Mouse (Mus musculus) forebrain, embryonic 10.5 days (tissue): ENCODE measurements around the gene Cinp. TPM values are rescaled to one million over a fixed set of nuclear protein-coding genes. Genes with fewer than 3 reads are reported as not detected.

Experiments used
- DNase-seq: peaks from one replicate; pipeline ENCODE4 v3.0.0-alpha.2; 2017; ENCODE audit warnings: low spot score; ENCODE audit errors: extremely low spot score
- H3K27ac ChIP-seq: fragments of 300-500 bp; sonication (generic); 2 replicates; pipeline ENCODE4 v1.5.1; 2016; ENCODE audit warnings: mild to moderate bottlenecking
- H3K27me3 ChIP-seq: fragments of 300-500 bp; sonication (generic); 2 replicates; pipeline ENCODE4 v1.6.1; 2016; ENCODE audit warnings: mild to moderate bottlenecking; ENCODE audit not compliant: poor library complexity, severe bottlenecking
- H3K36me3 ChIP-seq: fragments of 300-500 bp; sonication (generic); replicated peaks from 2 replicates; pipeline ENCODE4 v1.6.1; 2016; ENCODE audit warnings: mild to moderate bottlenecking, moderate library complexity
- H3K4me1 ChIP-seq: fragments of 300-500 bp; sonication (generic); 2 replicates; pipeline ENCODE4 v1.6.1; 2016
- H3K4me3 ChIP-seq: fragments of 300-500 bp; sonication (generic); 2 replicates; pipeline ENCODE4 v1.5.1; 2016; ENCODE audit warnings: mild to moderate bottlenecking, moderate library complexity
- H3K9me3 ChIP-seq: fragments of 300-500 bp; sonication (generic); 2 replicates; pipeline ENCODE4 v1.6.1; 2016; ENCODE audit warnings: mild to moderate bottlenecking, moderate library complexity
- WGBS: fragments of 180-500 bp; shearing (Covaris S2); methylation state at CpG from one replicate; pipeline ENCODE4 v1.1.7; 2016; 5-methylcytosine and 5-hydroxymethylcytosine counted together
- polyA plus RNA-seq: library from polyadenylated mRNA; unstranded; fragments of >200 nt; fragmentation: Nextera tagmentation; extraction: Ambion mirVana; gene quantifications from 2 replicates; pipeline ENCODE4 v1.2.1, GENCODE M21; 2016

Cinp gene
- polyA plus RNA-seq, 1 experiment from 2014 or later, result 99.6 TPM

GRCm38 (mm10) chr12:110854786-110855737 lies 33.9 kb downstream of the Cinp start:
- Histone ChIP-seq H3K36me3 (peaks cover 32% of the 10 kb centered on the region), H3K4me1 (peaks cover 23% of the 10 kb centered on the region), H3K27ac (no peak overlapping the region), H3K27me3 (no peaks in the 10 kb centered on the region), H3K4me3 (no peak overlapping the region), H3K9me3 (no peaks in the 10 kb centered on the region)
- no peak for DNase-seq
- 90% methylated on average over 32 of the region's 32 CpGs for WGBS

DNA sequence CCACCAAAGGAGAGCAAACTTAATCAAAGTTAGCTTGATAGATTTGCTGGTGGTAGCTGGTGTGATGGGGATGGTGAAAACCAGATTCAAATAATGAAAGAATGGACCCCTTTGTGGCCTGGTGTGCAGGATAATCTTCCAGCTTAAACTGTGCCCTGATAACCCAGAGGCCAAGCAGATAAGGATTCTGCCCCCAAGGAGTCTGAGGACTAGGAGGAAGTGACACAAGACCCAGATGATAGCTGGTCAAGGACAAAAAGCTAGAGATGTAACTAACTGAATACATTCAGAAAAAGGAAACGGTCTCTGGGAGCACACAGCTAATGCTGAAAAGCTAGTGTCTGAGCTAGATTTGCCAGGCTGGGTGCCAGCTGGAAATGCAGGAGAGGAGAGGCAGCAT lies 37.0 kb downstream of the Cinp start:
- Histone ChIP-seq H3K4me1 (peaks cover 28% of the 10 kb centered on the region), H3K27me3 (peaks cover 18% of the 10 kb centered on the region), H3K36me3 (peaks cover 16% of the 10 kb centered on the region), H3K4me3 (no peak overlapping the region), H3K27ac (no peak overlapping the region), H3K9me3 (no peaks in the 10 kb centered on the region)
- WGBS, result 81% methylated on average over 1 of the region's 1 CpGs
- no peak for DNase-seq

GRCm38 (mm10) chr12:110851414-110851813 lies 37.5 kb downstream of the Cinp start:
- Histone ChIP-seq H3K4me1 (peaks cover 30% of the 10 kb centered on the region), H3K4me3 (peak overlapping the region; percentile 90), H3K27me3 (peaks cover 23% of the 10 kb centered on the region), H3K27ac (no peak overlapping the region), H3K9me3 (no peaks in the 10 kb centered on the region), H3K36me3 (peaks cover 14% of the 10 kb centered on the region)
- WGBS, result 81% methylated on average over 12 of the region's 12 CpGs
- DNase-seq, result no peak

GRCm38 (mm10) chr12:110850929-110851256 lies 38.1 kb downstream of the Cinp start:
- WGBS, result 21% methylated on average over 9 of the region's 9 CpGs
- H3K27ac ChIP-seq, result peak overlapping the region; percentile 92
- no peaks in the 10 kb centered on the region for H3K9me3 ChIP-seq
- peaks cover 35% of the 10 kb centered on the region for H3K4me1 ChIP-seq
- peaks cover 9% of the 10 kb centered on the region for H3K36me3 ChIP-seq
- H3K4me3 ChIP-seq, result peak overlapping the region; percentile 90
- no peak for DNase-seq
- H3K27me3 ChIP-seq, result peaks cover 29% of the 10 kb centered on the region

DNA sequence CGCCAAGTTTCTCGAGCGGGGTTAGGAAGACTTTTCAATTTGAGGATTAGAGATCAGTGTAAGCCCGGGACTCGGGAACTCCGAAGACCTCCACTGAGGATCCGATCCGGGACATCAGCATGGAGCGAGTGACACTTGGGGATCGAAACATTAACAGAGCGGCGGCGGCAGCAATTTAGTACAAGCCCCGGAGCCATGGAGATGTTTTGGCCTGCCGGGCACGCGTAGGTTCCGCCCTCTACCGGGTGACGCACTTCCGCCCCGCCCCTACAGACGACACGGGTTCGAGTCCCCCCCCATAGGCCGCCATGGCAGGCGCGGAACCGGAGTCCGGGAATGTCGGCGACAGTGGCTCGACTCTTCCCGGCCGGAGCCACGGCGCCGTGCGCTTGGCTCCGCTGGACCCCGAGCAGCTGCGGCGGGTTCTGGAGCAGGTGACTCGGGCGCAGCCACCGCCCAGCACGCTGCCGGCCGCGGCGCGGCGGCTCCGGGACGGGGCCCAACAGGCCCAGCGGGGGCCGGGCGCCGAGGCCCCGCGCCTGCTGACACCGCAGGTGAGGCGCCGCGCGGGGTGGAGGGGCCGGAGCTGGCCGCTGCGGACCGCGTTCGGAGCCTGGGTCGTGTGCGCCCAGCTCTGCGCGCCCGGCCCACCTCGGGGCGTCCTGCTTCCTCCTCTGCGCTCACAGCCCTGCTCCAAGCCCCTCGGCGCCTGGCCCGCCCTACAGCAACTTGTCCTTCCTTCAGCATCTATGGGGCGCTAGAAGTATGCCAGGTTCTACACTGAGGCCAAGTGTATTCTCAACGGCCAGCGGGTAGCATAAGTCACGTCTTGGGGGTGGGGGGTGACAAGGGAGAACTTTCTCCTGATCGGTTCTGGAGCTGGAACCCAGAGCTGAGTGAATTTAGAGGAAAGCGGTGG lies 38.7 kb downstream of the Cinp start, which contains the start of gene Zfp839:
Gene Zfp839 (plus strand): TSS at position 244 of the 919 bp plus-strand sequence.
- peaks cover 35% of the 10 kb centered on the region for H3K27me3 ChIP-seq
- under 1% methylated on average over 89 of the region's 89 CpGs for WGBS
- H3K4me1 ChIP-seq, result peaks cover 41% of the 10 kb centered on the region
- H3K36me3 ChIP-seq, result peaks cover 3% of the 10 kb centered on the region; the same call in 1 of the 2 replicates
- H3K9me3 ChIP-seq, result no peaks in the 10 kb centered on the region
- H3K27ac ChIP-seq, result peak within 1 kb of the TSS; percentile 92
- peak within 1 kb of the TSS; percentile 90 for H3K4me3 ChIP-seq
- peak; percentile 87 for DNase-seq

- Histone ChIP-seq H3K9me3 (no peaks in the 10 kb centered on the region), H3K27ac (no peak overlapping the region), H3K36me3 (no peaks in the 10 kb centered on the region), H3K4me3 (peak overlapping the region; percentile 59), H3K27me3 (peaks cover 52% of the 10 kb centered on the region), H3K4me1 (peaks cover 52% of the 10 kb centered on the region)
- 73% methylated on average over 6 of the region's 6 CpGs for WGBS
- no peak for DNase-seq
Measured at GRCm38 (mm10) chr12:110846191-110846765, 42.7 kb downstream of the Cinp start.

DNA sequence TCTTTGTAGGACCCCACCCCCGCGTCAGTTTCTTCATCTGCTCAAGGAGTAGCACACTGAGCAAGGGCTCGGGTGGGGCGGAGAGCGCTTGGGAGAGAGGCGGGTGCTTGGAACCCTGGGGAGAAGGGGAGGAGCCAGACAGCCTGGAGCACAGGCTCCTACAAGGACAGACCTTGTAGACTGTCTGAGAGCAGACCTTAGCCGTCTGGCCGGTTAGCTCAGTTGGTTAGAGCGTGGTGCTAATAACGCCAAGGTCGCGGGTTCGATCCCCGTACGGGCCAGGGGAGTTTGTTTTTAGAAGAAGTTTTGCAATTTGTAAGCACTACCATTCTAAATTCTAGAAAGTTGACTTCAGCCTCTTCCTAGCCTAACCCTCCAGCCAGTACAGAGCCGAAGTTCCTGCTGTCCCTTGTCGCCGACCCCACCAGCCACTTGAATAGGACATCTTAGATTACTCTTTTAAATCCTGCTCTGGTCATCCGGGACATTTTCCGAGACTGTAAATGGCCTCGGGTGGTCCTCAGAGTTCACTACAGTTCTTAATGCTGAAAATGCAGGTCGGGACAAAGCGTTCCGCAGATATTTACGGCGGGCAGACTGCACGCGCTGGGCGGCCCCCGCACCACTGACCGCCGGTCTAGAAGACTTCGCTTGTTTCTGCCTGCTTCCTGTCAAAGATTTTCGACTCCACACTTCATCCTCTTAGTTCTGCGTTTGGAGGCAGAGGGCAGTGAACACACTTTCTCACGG lies 43.6 kb downstream of the Cinp start:
- Histone ChIP-seq H3K4me1 (peaks cover 45% of the 10 kb centered on the region), H3K9me3 (no peaks in the 10 kb centered on the region), H3K27me3 (peaks cover 52% of the 10 kb centered on the region), H3K27ac (peak overlapping the region; percentile 62), H3K36me3 (no peaks in the 10 kb centered on the region), H3K4me3 (peak overlapping the region; percentile 59)
- WGBS, result under 1% methylated on average over 36 of the region's 36 CpGs
- peak; percentile 94 for DNase-seq

- H3K36me3 ChIP-seq, result no peaks in the 10 kb centered on the region
- no peak for DNase-seq
- 1% methylated on average over 42 of the region's 42 CpGs for WGBS
- no peaks in the 10 kb centered on the region for H3K9me3 ChIP-seq
- peaks cover 48% of the 10 kb centered on the region for H3K4me1 ChIP-seq
- H3K27ac ChIP-seq, result peak overlapping the region; percentile 62
- peak overlapping the region; percentile 59 for H3K4me3 ChIP-seq
- peaks cover 57% of the 10 kb centered on the region for H3K27me3 ChIP-seq
Measured at GRCm38 (mm10) chr12:110844227-110845130, 44.5 kb downstream of the Cinp start.

- peaks cover 58% of the 10 kb centered on the region for H3K27me3 ChIP-seq
- H3K9me3 ChIP-seq, result no peaks in the 10 kb centered on the region
- H3K4me3 ChIP-seq, result peak overlapping the region; percentile 59
- H3K36me3 ChIP-seq, result no peaks in the 10 kb centered on the region
- peak; percentile 87 for DNase-seq
- H3K4me1 ChIP-seq, result peaks cover 45% of the 10 kb centered on the region
- H3K27ac ChIP-seq, result no peak overlapping the region
- 21% methylated on average over 32 of the region's 32 CpGs for WGBS
Measured at GRCm38 (mm10) chr12:110843194-110844048, 45.5 kb downstream of the Cinp start.

DNA sequence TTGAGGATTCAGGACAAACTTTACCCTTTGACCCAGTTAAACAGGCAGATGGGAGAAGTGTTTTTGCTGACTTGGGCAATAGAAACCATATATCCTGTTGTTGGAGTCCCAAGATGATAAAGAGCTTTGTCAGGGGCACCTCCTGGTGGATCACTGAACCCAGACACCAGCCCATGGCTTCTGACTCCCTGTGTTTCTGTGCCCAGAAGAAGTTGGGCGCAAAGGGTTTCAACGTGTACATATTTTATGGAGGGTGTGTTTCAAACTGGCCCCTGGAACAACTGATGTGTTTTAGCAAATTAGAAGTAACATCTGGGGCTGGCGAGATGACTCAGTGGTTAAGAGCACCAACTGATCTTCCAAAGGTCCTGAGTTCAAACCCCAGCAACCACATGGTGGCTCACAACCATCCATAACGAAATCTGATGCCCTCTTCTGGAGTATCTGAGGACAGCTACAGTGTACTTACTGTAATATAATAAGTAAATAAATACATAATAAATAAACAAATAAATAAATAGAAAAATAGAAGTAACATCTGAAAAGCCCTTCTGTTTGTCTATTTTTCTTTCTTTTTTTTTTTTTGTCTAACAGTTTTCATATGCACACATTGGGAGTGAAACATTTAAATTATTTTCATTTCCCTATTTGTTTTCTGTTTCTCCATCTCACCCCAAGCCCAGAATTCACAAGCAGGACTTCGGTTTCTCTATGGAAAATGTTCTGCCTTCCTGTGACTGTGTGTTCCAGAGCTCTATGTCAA lies 47.0 kb downstream of the Cinp start:
- Histone ChIP-seq H3K27me3 (peaks cover 44% of the 10 kb centered on the region), H3K9me3 (no peaks in the 10 kb centered on the region), H3K36me3 (no peaks in the 10 kb centered on the region), H3K4me1 (peaks cover 56% of the 10 kb centered on the region), H3K27ac (no peak overlapping the region), H3K4me3 (no peak overlapping the region)
- no peak for DNase-seq
- WGBS, result 74% methylated on average over 5 of the region's 5 CpGs
